Mouse (Mus musculus) MEL (cell line): ENCODE data around the gene Bloc1s5.

ENCODE experiments used
- E2F4 ChIP-seq: IDR thresholded peaks from 2 replicates; pipeline ENCODE4 v1.6.1; 2011; ENCODE audit warnings: low read depth, low read length, improper control_type of control experiment, borderline replicate concordance
- EP300 ChIP-seq, 2 experiments: IDR thresholded peaks; 2 replicates each; pipeline ENCODE4 v1.6.1; 2011; ENCODE audit warnings: improper control_type of control experiment in 2 of 2, low read length in 2 of 2, low read depth in 1 of 2, mild to moderate bottlenecking in 1 of 2
- ETS1 ChIP-seq: IDR thresholded peaks from 2 replicates; pipeline ENCODE4 v1.6.1; 2012; ENCODE audit warnings: low read depth, mild to moderate bottlenecking, inconsistent platforms, low read length, improper control_type of control experiment, moderate library complexity
- GATA1 ChIP-seq: IDR thresholded peaks from 2 replicates; pipeline ENCODE4 v1.6.1; 2011; ENCODE audit warnings: low read depth, low read length, improper control_type of control experiment

DNA sequence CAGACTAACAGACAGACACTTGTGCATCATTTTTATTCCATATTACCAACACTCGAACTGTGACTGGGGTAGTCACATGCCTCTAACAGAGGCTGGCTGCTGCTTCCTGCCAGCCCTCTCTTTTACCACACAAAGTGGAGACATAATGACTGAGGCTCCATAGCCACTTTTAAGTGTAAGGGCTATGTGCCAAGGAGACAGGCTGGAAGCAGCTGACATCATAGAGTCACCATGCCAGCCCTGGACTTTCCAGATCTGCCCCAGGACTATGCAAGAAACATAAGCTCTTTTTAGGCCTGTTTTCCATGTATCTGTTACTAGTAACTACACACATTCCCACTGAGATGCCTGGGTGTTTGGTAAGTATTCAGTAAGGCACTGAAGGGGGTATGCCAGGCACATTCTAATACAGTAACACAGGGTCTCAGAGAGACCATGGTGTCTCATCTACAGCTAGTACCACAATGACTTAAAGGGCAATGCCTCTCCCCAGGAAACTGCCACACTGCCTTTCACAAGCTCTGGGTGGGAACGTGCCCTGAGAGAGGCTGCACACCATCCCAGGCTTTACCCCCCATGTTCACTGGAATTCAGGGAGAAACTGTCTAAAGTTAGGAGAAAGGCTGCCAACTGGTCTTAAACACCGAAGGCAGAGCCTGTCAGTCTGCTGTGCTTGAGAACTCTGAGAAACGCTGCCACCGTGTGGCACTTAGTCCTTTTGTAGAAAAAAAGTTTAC, 9.2 kb downstream of the Bloc1s5 start:
- no peak for TF ChIP-seq EP300 (IDR thresholded peaks at IDR 0.05; ENCODE audit: low read depth in 1 of 2, low read length in 2 of 2)
- TF ChIP-seq GATA1, result no peak
- no peak for TF ChIP-seq E2F4
- TF ChIP-seq ETS1, result no peak
